Mouse (Mus musculus) thymus, adult 2 months (tissue): ENCODE results near the gene Ebf3.

ENCODE experiments used
- CTCF ChIP-seq: fragments of 200-500 bp; IDR thresholded peaks from 2 replicates; pipeline ENCODE4 v1.5.1; 2012; ENCODE audit warnings: mild to moderate bottlenecking, control low read depth, low read length, moderate library complexity, borderline replicate concordance; ENCODE audit not compliant: control insufficient read depth, poor library complexity, insufficient read depth; ENCODE audit errors: extremely low read depth
- POLR2A ChIP-seq: fragments of 200-500 bp; IDR thresholded peaks from 2 replicates; pipeline ENCODE4 v1.6.1; 2012; ENCODE audit warnings: mild to moderate bottlenecking, low read length, control low read depth, moderate library complexity; ENCODE audit not compliant: control insufficient read depth, poor library complexity, insufficient read depth; ENCODE audit errors: extremely low read depth

GRCm38 (mm10) chr7:137191889-137192288 lies 122.4 kb downstream of the Ebf3 start:
- TF ChIP-seq POLR2A: no peak
- TF ChIP-seq CTCF: no peak
